Mouse (Mus musculus) hindbrain, postnatal 0 days (tissue): ENCODE results near the gene Sept9. TPM values are rescaled to one million over a fixed set of nuclear protein-coding genes. Genes with fewer than 3 reads are reported as not detected.

ENCODE experiments used
- ATAC-seq: fragments of 200-750 bp; cut with Nextera tagmentation; 2 replicates; pipeline ENCODE4 v1.8.0; 2017; ENCODE audit warnings: mild to moderate bottlenecking, moderate TSS enrichment, moderate library complexity
- DNase-seq: peaks from one replicate; pipeline ENCODE4 v3.0.0-alpha.2; 2015; ENCODE audit warnings: low spot score
- H3K27ac ChIP-seq: fragments of 300-500 bp; sonication (generic); 2 replicates; pipeline ENCODE4 v1.5.1; 2014; ENCODE audit warnings: mild to moderate bottlenecking
- H3K27me3 ChIP-seq: fragments of 300-500 bp; sonication (generic); 2 replicates; pipeline ENCODE4 v1.6.1; 2014; ENCODE audit warnings: low read length, mixed read lengths; ENCODE audit not compliant: insufficient read depth
- H3K36me3 ChIP-seq: fragments of 300-500 bp; sonication (generic); 2 replicates; pipeline ENCODE4 v1.6.1; 2014; ENCODE audit warnings: low read length, mixed read lengths; ENCODE audit not compliant: insufficient read depth
- H3K4me1 ChIP-seq: fragments of 300-500 bp; sonication (generic); 2 replicates; pipeline ENCODE4 v1.6.1; 2014; ENCODE audit warnings: antibody characterized with exemption, low read length, mixed read lengths; ENCODE audit not compliant: insufficient read depth
- H3K4me2 ChIP-seq: fragments of 300-500 bp; sonication (generic); 2 replicates; pipeline ENCODE4 v1.6.1; 2014; ENCODE audit warnings: low read depth, mild to moderate bottlenecking, low read length, moderate library complexity, mixed read lengths
- H3K4me3 ChIP-seq: fragments of 300-500 bp; sonication (generic); 2 replicates; pipeline ENCODE4 v1.5.1; 2014; ENCODE audit warnings: low read length
- H3K9ac ChIP-seq: fragments of 300-500 bp; sonication (generic); replicated peaks from 2 replicates; pipeline ENCODE4 v1.6.1; 2014; ENCODE audit warnings: mild to moderate bottlenecking, low read length, moderate library complexity, mixed read lengths
- H3K9me3 ChIP-seq: fragments of 300-500 bp; sonication (generic); 2 replicates; pipeline ENCODE4 v1.6.1; 2016; ENCODE audit warnings: low read length, mixed read lengths
- CTCF ChIP-seq: IDR thresholded peaks from 2 replicates; pipeline ENCODE4 v1.5.1; 2016; ENCODE audit warnings: antibody characterized with exemption, control low read depth, low read depth
- WGBS: fragments of 180-500 bp; shearing (Covaris S2); extraction: QIAGEN DNeasy Blood & Tissue Kit; methylation state at CpG from one replicate; pipeline ENCODE4 v1.1.7; 2014; 5-methylcytosine and 5-hydroxymethylcytosine counted together
- polyA plus RNA-seq: library from polyadenylated mRNA; unstranded; fragments of >200 nt; fragmentation: Nextera tagmentation; extraction: Ambion mirVana; gene quantifications from 2 replicates; pipeline ENCODE4 v1.2.1, GENCODE M21; 2015
- total RNA-seq: library from RNA; depleted of rRNA; stranded (reverse); fragments of >200 nt; gene quantifications from 2 replicates; pipeline ENCODE4 v1.2.3, GENCODE M21; 2014

The Sept9 gene
- total and polyA plus RNA-seq, 2 experiments from 2014 or later, result 88.8 to 112 TPM

DNA sequence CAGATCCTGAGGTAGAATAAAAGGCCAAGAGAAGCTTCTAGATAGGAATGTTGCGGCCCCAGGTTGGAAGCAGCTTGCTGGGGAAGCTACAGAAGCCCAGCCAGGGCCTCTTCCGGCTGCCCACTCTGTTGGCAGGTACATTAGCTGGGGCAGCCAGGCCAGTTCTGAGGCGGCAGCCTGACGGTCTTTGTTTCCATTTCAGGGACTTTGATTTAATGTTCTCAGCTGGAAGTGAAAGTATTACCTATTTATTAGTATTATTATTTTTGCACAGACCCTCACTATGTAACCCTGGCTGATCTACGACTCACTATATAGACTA is 26.7 kb downstream of the Sept9 start:
- DNase-seq, result no peak
- Histone ChIP-seq H3K4me2 (no peak overlapping the region), H3K36me3 (no peaks in the 10 kb centered on the region), H3K27me3 (no peaks in the 10 kb centered on the region), H3K4me3 (no peak overlapping the region), H3K9me3 (no peaks in the 10 kb centered on the region), H3K4me1 (no peaks in the 10 kb centered on the region), H3K9ac (no peak overlapping the region), H3K27ac (no peak overlapping the region)
- TF ChIP-seq CTCF, result no peak
- no peak for ATAC-seq
- WGBS, result 60% methylated on average over 5 of the region's 5 CpGs

DNA sequence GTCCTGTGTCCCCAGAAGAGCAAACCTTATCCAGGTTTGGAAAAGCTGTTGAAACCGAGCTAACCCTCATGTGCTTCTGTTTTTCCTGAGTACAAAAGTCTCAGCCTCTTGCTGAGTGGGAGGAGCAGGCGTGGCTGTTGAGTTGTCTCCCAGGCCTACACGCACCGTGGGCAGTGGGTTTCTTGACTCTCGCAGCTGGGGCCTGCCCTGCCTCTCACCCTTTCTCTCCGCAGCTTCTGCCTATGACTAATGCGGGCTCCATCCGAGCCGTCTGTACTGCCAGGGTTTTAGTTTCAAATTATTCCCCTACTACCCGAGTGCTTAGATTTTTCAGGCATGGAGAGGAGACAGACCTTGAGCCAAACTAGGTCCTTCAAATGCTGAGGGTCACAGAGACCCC is 28.7 kb downstream of the Sept9 start:
- Histone ChIP-seq H3K27ac (no peak overlapping the region), H3K4me3 (no peak overlapping the region), H3K27me3 (no peaks in the 10 kb centered on the region), H3K4me1 (no peaks in the 10 kb centered on the region), H3K36me3 (no peaks in the 10 kb centered on the region), H3K9ac (no peak overlapping the region), H3K9me3 (no peaks in the 10 kb centered on the region), H3K4me2 (no peak overlapping the region)
- WGBS, result 68% methylated on average over 10 of the region's 10 CpGs
- TF ChIP-seq CTCF, result no peak
- ATAC-seq (no peak), DNase-seq (no peak)

DNA sequence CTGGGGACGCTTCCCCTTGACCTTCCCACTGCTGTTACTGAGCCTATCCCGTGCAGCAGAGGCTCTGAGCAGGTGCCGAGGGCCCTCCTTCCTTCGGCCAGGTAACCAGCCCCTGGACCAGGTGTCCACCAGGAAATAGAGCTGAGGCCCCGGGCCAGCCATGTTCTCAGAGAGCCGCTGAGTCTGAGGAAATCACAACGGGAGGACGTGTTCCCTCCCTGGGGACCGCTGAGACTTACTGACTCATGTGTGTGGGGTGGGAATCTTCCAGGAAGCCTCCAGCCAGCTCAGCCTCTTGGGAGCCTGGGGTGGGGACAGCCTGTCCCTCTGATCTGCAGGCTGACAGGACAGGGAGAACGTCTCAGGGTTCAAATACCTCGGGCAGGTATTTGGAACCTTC is 32.1 kb downstream of the Sept9 start:
- DNase-seq (peak; percentile 11), ATAC-seq (no peak)
- Histone ChIP-seq H3K4me2 (no peak overlapping the region), H3K36me3 (no peaks in the 10 kb centered on the region), H3K27me3 (no peaks in the 10 kb centered on the region), H3K9ac (no peak overlapping the region), H3K4me3 (no peak overlapping the region), H3K4me1 (peaks cover 17% of the 10 kb centered on the region), H3K9me3 (no peaks in the 10 kb centered on the region), H3K27ac (no peak overlapping the region)
- WGBS, result 61% methylated on average over 11 of the region's 11 CpGs
- no peak for TF ChIP-seq CTCF

DNA sequence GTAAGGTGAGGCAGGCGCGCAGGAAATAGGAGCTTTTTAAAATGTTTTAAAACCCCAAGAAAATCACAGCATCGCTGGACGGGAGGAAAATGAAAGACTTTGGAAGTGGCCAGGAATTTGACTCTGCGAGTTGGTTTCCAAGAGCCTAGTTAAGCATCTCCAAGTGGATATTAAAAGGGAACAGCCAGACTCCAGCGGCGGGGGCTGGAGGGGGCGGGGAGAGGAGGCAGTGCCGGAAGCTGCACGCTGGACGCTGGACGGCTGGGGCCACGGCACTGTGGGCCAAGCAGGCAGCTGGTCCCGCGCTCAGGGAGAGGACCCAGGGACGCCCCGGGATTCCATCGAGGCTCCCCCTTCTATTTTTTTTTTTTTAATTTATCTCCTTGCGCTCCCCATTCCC is 32.6 kb downstream of the Sept9 start:
- no peak for TF ChIP-seq CTCF
- no peak overlapping the region; the same call in 1 of the 2 replicates for H3K9ac ChIP-seq
- no peaks in the 10 kb centered on the region for H3K9me3 ChIP-seq
- WGBS, result 18% methylated on average over 19 of the region's 19 CpGs
- ATAC-seq (no peak), DNase-seq (peak; percentile 28)
- no peaks in the 10 kb centered on the region for H3K36me3 ChIP-seq
- H3K4me2 ChIP-seq, result peak overlapping the region; percentile 45
- H3K27me3 ChIP-seq, result no peaks in the 10 kb centered on the region
- no peak overlapping the region for H3K27ac ChIP-seq
- H3K4me3 ChIP-seq, result no peak overlapping the region
- H3K4me1 ChIP-seq, result peaks cover 17% of the 10 kb centered on the region

DNA sequence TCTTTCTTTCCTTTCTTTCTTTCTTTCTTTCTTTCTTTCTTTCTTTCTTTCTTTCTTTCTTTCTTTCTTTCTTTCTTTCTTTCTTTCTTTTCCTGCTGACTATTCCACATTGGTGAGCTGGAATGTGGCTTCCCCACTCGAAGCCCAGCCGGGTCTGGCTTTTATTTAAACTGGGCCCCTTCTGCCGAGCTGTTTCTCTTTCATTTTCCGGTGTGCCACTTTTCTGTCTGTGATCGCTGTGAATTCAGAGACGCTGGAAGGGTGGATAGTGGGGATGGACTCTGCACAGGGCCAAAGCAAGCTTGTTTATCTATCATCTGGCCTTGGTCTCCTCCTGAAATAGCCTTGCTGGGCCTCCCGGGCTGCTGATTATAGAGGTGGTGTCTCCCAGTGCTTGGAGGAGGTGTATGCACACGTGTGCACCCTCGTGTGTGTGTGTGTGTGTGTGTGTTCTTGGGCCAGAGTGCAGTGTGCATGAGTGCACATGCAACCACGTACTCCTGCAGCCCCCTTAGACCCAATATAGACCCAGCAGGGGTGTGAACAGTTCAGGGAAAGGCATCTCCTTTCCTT is 33.5 kb downstream of the Sept9 start:
- WGBS, result 60% methylated on average over 10 of the region's 10 CpGs
- no peak overlapping the region for H3K27ac ChIP-seq
- H3K4me3 ChIP-seq, result no peak overlapping the region
- H3K4me2 ChIP-seq, result no peak overlapping the region
- TF ChIP-seq CTCF, result no peak
- peaks cover 17% of the 10 kb centered on the region for H3K4me1 ChIP-seq
- no peak for DNase-seq
- H3K9me3 ChIP-seq, result no peaks in the 10 kb centered on the region
- no peak overlapping the region for H3K9ac ChIP-seq
- no peak for ATAC-seq
- H3K27me3 ChIP-seq, result no peaks in the 10 kb centered on the region
- no peaks in the 10 kb centered on the region for H3K36me3 ChIP-seq

DNA sequence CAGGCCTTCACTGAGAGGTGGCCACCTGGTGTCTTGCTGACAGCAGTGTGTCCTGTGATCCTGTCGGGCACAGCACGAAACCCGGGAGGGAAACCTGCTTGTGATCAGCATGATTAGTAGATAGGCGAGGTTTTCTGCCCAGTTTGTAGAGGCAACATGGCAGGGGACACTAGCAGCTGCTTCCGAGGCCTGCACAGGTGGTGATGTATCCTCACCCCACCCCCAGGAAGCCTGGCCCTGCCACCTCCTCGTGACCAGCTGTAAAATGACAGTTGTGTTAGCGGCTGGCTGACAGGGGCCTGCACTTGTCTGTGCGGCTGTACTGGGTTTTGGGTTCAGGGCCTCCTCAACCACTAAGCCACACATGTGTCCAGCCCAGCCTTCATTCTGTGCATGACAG is 34.4 kb downstream of the Sept9 start:
- no peak overlapping the region for H3K9ac ChIP-seq
- DNase-seq (no peak), ATAC-seq (no peak)
- no peaks in the 10 kb centered on the region for H3K27me3 ChIP-seq
- H3K4me3 ChIP-seq, result no peak overlapping the region
- no peaks in the 10 kb centered on the region for H3K36me3 ChIP-seq
- H3K4me1 ChIP-seq, result peaks cover 17% of the 10 kb centered on the region
- H3K4me2 ChIP-seq, result no peak overlapping the region
- H3K27ac ChIP-seq, result no peak overlapping the region
- TF ChIP-seq CTCF, result no peak
- WGBS, result 67% methylated on average over 8 of the region's 8 CpGs
- H3K9me3 ChIP-seq, result no peaks in the 10 kb centered on the region

DNA sequence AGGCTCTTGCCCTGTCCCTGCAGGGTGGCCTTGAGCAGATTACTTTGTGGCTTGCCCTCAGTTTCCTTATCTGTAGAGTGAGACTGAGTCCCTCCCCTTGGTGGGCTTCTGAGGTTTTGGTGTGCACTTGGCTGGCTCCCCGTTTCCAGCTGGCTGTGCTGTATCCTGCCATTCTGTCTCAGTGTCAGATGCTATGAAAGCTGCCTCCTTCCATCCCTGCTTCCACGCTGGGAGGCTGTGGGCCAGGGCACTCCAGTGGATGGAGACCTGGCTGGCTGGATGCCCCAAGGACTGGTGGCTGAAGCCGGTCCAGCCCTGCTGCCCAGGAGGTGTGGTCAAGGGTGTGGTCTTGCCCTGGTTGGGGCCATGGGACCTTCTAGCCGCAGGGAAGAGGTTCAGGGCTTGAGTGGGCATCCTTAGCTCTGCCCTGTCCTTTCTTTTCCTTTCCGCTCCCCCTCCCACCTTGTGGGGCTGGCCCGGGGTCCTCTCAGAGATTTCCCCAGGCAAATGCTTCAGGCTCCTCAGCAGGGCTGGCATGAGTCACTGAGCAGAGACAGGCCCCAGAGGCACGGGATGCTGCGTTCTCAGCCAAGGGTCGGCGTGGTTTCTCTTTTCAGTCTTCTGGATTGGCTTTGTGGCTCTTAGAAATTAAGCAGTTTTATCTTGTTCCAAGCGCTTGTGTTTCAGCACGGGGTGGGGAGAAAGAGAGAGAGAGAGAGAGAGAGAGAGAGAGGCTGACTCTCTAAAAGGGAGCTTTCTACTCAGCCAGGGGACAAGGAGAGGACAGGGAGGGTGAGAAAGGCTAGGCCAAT is 35.8 kb downstream of the Sept9 start:
- Histone ChIP-seq H3K27ac (peak overlapping the region; percentile 71), H3K36me3 (no peaks in the 10 kb centered on the region), H3K4me3 (no peak overlapping the region), H3K4me2 (no peak overlapping the region), H3K27me3 (no peaks in the 10 kb centered on the region), H3K9me3 (no peaks in the 10 kb centered on the region), H3K4me1 (peaks cover 17% of the 10 kb centered on the region), H3K9ac (peak overlapping the region; percentile 28)
- DNase-seq, result peak; percentile 75
- 24% methylated on average over 12 of the region's 12 CpGs for WGBS
- no peak for TF ChIP-seq CTCF
- peak; percentile 80 for ATAC-seq
